Mouse (Mus musculus) Muller cell, postnatal 12 days (primary cell): ENCODE results near the gene Fbln7.

Source experiments
- DNase-seq: peaks from one replicate; pipeline ENCODE4 v3.0.0-alpha.2; 2015; ENCODE audit errors: inconsistent ontology term

Fbln7 gene

DNA sequence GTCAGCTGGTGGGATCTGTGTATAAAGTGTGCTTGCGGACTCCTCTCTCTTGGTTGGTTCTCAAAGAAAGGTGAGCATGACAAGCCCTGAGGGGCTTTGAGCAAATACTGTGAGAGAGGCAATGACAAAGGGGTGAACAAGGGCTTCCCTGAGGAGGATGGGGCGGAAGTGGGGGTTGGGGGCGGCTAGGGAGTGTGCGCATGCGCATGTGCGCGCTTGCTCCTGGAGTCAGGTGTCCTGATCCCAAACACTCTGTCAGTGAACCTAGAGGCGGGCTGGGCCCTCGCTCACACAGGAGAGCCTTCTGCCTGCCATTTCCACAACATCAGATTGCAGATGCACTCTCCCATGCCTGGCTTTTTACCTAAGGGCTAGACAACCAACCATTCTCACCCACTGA, 9.5 kb downstream of the Fbln7 start:
- no peak for DNase-seq

DNA sequence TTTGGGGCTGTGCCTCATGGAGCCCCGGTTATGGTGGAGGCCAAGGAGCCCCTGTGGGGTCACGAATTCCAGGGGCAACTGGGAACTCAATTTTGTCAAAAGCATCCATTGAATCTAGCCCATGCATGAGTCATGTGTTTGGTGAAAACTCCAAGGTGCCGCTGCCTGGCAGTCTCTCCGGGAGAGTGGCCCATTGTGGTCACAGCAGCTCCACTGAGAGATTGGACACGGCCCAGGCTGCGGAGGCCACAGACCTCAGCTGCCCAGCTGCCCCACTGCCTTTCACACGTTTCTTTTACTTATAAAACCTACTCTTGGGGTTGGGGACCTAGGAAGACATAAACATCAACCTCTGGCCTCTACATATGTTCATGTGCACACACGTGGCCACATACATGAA, 12.7 kb downstream of the Fbln7 start:
- peak; percentile 66 for DNase-seq

DNA sequence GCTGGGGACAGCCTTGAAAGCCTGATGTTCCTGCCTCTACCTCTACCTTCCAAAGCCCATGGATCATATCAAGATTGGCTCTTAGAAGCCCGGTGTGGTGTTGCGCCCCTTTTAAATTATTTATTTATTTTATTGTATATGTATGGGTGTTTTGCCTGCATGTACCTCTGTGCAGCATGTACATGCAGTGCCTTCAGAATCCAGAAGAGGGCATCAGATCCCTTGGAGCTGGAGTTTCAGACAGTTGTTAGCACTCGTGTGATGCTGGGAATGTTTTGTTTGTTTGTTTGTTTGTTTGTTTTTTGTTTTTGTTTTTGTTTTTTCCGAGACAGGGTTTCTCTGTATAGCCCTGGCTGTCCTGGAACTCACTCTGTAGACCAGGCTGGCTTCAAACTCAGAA, 18.5 kb downstream of the Fbln7 start:
- DNase-seq: no peak

DNA sequence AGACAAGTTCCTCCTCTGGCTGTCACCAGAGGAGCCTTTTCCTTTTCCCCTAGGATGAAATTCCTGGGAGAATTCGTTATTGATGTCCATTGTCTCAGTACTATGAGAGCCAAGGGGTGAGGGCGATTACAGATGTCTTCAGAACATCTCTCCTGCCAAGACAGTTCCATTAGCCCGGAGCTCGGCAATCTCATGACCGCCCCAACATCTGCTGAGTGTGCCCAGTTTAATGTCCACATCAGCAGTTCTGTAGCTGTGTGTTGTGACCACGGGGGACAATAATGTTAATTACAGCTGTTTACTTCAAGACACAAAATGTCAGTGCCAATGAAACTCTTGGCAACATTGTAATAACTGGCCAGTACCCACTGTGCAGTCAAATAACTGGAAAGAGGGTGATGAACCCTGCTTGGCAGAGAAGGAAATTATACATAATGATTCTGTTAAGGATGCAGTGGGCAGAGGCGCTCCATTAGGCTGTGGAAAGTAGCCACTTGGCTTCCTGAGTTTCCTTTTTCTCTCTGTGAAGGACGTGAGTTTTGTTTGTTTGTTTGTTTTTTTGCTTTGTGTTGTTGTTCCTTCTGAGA, 22.5 kb downstream of the Fbln7 start:
- DNase-seq: no peak

DNA sequence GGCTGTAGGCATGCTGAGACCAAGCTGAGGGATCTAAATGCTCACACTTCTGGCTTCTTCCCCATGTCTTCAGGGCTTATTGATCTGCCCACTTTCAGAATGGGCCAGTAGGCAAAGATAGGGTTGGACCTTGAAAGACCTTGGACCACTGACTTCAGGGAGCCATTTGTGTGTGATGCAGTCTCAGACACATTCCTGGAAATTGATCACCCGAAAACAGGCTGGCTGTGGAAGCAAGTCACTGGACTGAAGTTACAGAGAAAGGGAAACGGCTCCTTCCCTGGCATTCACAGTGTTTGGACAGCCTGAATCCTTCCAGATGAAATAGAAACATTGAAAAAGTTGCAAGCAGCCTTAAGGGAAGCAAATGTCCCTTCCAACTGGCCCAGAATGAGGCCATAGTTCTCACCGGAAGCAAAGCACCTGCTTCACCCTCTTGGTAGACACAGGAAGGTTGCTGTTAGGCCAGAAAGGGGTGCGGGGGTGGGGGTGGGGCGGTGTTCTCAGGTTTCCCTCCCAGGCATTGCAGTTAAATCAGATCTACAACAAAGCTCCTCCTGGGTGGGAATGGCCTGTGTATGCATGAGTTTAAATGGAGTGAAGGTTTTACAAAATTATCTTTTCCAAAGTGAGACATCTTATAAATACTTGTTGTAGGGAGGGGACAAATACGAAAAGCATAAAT, 25.2 kb downstream of the Fbln7 start:
- DNase-seq: peak; percentile 50

DNA sequence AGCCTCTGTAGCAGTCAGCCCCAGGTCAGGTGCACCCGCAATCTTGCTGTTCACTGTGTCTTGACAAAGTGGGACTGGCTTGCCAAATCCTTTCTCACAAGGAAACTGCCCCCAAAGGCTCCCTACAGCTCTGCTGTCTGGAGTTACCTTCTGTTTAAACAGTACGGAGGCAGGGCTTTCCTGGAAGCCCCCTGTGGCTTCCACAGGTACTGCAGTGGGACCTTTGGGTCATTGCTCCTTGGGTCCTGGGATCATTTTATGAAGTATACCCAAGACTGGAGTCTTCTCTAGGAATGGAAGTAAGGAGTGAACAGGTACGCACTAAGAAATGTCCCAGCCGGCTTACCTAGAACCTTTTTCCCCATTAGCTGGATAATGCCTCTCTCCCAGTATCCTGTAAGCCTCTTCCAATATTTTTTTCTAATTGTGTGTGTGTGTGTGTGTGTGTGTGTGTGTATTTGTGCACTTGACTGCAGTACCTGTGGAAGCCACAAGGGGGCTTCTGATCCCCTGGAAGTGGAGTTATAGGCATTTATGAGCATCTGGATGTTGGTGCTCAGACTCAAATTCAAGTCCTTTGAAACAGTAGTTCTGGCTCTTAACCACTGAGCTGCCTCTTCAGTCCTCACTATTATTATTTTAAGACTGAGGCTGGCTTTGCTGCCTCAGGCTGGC, 28.0 kb downstream of the Fbln7 start:
- DNase-seq: no peak

DNA sequence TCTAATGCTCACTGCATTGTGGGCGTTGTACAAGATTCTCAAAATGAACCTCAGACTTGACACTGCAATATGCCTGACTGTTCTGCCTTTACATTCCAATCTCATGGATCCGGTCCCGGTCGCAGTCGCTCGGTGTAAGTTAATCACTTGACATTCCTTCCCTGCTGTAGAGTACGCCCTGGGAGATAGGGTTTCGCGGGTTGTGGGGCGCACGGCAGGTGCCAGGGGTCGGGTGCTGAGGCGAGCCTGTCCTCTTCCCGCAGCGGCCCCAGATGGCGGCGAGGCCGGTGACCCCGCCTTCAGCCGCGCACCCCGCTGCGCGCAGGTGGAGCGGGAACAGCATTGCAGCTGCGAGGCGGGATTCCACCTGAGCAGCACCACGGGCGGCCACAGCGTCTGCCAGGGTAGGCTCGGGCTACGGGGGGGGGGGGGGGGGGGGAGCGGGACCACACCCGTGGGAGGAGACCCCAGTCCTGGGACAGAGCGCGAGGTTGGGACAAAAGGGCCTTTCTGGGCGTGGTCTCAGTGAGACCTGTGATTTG, 29.5 kb downstream of the Fbln7 start:
- DNase-seq: peak; percentile 35

DNA sequence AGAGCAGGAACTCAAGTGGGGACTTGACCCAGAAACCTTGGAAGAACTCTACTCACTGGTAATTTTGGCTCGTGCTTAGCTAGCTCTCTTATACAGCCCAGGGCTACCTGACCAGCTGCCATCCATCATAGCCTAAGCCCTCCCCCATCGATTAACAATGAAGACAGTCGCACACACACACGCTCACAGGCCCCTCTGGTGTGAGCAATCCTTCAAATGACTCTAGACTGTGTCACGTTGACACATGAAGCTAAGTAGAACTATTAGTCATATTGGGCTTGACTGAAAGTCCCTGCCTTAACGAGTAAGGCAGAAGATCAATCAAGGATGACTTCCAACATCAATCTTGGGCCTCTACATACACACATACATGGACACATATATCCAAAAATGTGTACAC, 40.1 kb downstream of the Fbln7 start:
- DNase-seq: no peak

DNA sequence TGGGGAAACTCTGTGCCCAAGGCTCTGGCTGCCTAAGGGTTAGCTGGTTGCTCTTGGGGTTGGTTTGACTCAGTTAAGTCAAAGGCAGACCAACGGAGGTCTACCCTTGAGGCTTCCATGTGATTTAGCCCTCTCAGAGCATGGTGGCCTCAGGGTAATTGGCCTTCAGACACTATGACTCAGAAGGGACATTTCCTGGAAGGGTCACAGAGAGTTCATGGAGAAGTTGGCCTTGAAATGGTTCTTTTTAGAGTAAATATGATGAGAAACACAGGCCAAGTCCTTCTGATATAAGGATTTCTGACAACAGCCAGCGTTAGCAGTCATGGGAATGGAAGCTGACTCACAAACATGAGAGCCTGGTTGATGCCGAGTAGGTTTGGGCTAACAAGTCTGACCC, 40.9 kb downstream of the Fbln7 start:
- DNase-seq: peak; percentile 56

DNA sequence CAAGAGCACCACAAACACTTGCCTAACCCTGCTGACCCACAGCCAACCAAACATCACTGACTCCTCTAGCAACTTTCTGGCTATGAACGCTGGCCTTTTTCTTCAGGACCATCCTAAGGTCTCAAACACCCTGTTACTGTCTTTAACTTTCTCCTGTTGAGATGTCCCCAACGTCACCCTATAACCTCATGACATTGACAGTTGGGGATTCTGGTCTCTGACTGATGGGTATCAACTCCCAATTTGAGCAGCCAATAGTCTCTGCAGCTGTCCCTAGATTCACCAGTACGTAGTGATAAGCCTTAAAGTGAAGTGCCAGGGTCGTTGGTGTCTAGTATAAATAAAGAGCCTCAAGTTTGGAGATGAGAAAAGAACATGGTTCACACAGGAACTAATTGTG, 52.2 kb downstream of the Fbln7 start:
- DNase-seq: no peak

DNA sequence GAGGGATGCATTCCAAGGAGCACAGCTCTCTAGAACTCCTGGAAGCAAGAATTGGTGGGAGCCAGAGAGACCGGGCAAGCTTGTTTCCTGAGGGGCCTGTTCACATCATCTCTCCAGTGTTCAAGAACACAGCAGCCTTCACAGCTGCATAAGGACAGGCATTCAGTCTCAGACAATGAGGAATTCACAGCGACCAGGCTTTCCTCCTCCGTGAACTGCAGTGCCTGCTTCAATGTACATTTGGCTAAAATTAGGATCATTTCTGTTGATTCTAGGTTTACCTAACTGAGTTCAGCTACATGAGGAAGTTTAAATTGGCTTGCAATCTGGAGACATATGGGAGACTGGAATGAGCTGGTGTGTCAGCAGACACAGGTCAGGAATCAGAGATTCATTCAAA, 53.7 kb downstream of the Fbln7 start:
- no peak for DNase-seq

DNA sequence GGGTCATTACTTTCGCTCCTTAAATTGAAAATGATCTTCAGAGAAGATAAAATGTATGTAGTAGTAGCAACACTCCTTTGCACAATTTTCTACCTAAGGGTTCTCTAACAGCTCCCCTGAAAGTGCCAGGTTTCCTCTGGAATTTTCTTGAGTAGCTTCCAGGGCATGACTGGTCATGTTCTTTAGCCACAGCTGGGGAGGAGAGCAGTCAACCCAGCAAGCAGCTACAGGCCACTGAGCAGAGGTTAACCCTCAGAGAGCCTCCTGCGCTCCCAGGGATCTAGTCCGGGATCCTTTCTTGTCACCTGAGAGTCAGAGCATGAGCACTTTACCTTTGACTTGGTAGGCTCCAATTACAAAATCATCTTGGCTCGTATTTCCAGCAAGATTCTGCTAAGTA, 62.0 kb downstream of the Fbln7 start:
- no peak for DNase-seq

DNA sequence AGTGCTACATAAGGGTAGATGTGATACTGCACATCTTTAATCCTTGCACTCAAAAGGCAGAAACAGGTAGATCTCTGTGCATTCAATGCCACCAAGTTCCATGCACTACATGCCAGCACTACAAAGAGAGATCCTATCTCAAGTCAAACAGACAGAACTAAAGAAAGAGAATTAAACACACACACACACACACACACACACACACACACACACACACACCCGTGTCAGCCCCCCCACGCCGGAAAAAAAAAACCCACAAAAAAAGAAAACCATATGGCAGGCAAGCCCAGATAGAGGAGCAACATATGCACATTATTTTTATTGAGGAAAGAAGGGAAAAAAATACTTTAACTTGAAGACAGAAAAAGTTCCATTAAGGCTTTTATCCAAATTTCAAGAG, 65.7 kb downstream of the Fbln7 start:
- DNase-seq: no peak

DNA sequence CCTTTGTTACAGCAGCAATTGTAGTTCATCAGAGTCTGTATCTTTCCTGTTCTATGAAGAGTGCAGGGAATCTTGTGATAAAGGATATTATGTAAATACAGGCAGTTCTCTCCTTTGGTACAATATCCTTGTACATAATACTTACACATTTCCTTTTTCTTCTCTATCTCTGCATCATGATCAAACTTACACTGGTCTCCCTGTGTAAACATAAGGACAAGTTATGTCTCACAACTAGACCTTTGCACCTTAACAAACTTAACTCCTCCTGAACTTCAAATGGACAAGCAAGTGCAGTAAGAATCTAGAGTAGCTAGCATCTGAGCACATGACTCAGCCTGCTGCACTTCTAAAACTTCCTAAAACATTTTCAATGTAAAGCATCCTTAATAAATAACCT, 67.9 kb downstream of the Fbln7 start:
- DNase-seq: no peak

DNA sequence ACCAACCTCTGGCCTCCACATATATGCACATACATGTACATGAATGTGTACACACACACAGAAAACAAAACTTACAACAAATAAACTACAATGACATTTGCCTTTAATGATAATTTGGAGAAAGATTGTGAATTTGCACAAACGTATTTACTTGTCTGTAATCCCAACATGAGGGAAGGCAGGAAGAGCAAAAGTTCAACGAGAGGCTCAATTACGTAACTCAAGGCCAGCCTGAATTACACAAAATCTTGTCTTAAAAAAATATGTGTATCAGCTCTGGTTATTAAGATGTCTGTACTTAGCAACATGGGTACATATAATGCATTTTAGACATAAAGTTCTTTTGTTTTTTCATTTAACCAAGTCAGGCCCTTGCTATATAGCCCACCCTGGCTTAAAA, 73.5 kb downstream of the Fbln7 start:
- DNase-seq: no peak

DNA sequence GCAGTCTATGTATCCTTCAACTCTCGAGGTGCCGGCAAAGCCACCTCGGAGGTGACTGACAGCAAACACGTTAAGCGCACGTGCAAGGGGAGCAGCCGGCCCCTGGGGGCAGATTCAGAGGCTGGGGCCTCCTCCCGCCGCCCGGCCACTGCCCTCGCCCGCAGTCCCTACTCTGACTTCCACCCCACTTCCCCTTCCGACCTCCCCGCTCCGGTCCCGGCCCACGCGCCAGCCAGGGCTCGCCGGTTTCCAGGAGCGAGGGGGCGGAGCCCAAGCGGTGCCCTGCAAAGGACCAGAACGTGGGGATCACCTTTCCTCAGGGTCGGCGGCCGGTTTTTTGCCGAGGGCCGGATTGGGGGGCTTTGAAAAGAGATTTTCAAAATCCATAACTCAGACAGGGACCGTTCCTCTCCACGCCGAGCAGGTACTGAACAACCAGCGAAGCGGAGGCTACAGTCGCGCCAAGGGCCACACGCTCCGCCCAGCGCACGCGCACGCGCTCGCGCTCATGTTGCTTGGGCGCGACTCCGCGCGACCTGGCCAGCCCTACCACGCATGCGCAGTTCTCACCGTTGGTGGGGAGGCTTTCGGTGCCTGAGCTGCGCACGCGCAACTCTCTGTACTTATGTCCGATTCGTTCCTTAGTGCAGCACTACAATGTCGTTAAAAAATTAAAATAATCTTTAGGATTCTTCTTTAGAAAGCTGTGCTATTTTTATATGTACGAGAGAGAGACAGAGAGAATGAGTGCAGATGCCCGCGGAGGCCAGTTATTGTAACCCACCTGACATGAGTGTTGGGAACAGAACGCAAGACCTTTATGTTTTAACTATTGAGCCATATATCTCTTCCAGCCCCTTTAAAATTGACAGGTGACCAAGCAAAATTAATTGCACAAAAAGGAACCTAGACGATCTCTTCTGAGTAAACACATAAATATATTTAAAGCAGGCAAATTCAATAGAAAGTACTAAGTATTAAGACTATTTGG, 81.1 kb downstream of the Fbln7 start, which contains the start of gene Zc3h8:
Gene Zc3h8 (minus strand): TSS at position 540 of the 991 bp plus-strand sequence.
- peak; percentile 96 for DNase-seq
